Mouse (Mus musculus) spleen, postnatal 14 days (tissue): ENCODE data around the gene Wnt5b.
"Not testable (repeated sequence)": the region's sequence is repeated elsewhere in the genome, so short reads cannot be mapped to it uniquely, and the experiment has no call there.

Source experiments
- DNase-seq, 2 experiments: peaks; one replicate each; pipeline ENCODE4 v3.0.0; 2021 to 2022; ENCODE audit warnings: low spot score in 2 of 2

The Wnt5b gene

GRCm38 (mm10) chr6:119451981-119452499 lies 92.1 kb downstream of the Wnt5b start:
- DNase-seq = no peak

- DNase-seq = no peak
These were observed 92.9 kb downstream of the Wnt5b start for GRCm38 (mm10) chr6:119450965-119451943.

GRCm38 (mm10) chr6:119449060-119449499 lies 95.1 kb downstream of the Wnt5b start:
- no peak for DNase-seq

GRCm38 (mm10) chr6:119448321-119449059 lies 95.7 kb downstream of the Wnt5b start:
- no peak for DNase-seq

- no peak for DNase-seq
These were observed 98.2 kb downstream of the Wnt5b start for GRCm38 (mm10) chr6:119445671-119446607.

- DNase-seq = peak; percentile 36 to 66
These were observed 100.2 kb downstream of the Wnt5b start for GRCm38 (mm10) chr6:119443742-119444645.

GRCm38 (mm10) chr6:119442729-119443128 lies 101.4 kb downstream of the Wnt5b start:
- not testable (repeated sequence) for DNase-seq

GRCm38 (mm10) chr6:119437894-119438761 lies 106.0 kb downstream of the Wnt5b start:
- DNase-seq = no peak

- DNase-seq = no peak
These were observed 109.8 kb downstream of the Wnt5b start for GRCm38 (mm10) chr6:119434394-119434793.

GRCm38 (mm10) chr6:119431751-119432324 lies 112.3 kb downstream of the Wnt5b start:
- DNase-seq = no peak

- peak in 1 of 2 experiments; percentile 17 for DNase-seq
These were observed 113.6 kb downstream of the Wnt5b start for GRCm38 (mm10) chr6:119430508-119430907.

GRCm38 (mm10) chr6:119429311-119429710 lies 114.8 kb downstream of the Wnt5b start:
- no peak for DNase-seq

- DNase-seq = peak in 1 of 2 experiments; percentile 40
These were observed 115.5 kb downstream of the Wnt5b start for GRCm38 (mm10) chr6:119428611-119429010.

- no peak for DNase-seq
These were observed 123.1 kb downstream of the Wnt5b start for GRCm38 (mm10) chr6:119421001-119421400.

GRCm38 (mm10) chr6:119420357-119420756 lies 123.8 kb downstream of the Wnt5b start:
- no peak for DNase-seq

- DNase-seq = no peak
These were observed 124.7 kb downstream of the Wnt5b start for GRCm38 (mm10) chr6:119419412-119419811.

- no peak for DNase-seq
These were observed 125.5 kb downstream of the Wnt5b start for GRCm38 (mm10) chr6:119418392-119419251.

- no peak for DNase-seq
These were observed 126.3 kb downstream of the Wnt5b start for GRCm38 (mm10) chr6:119417821-119418220.
